Mouse (Mus musculus) forebrain, embryonic 13.5 days (tissue): ENCODE measurements around the gene Cbr2. TPM values are rescaled to one million over a fixed set of nuclear protein-coding genes. Genes with fewer than 3 reads are reported as not detected.

Source experiments
- ATAC-seq: fragments of 200-750 bp; cut with Nextera tagmentation; 2 replicates; pipeline ENCODE4 v1.8.0; 2017
- H3K27ac ChIP-seq: fragments of 300-500 bp; sonication (generic); 2 replicates; pipeline ENCODE4 v1.5.1; 2015; ENCODE audit warnings: inconsistent platforms, mild to moderate bottlenecking, moderate library complexity
- H3K27me3 ChIP-seq: fragments of 300-500 bp; sonication (generic); 2 replicates; pipeline ENCODE4 v1.6.1; 2015; ENCODE audit warnings: mild to moderate bottlenecking, inconsistent platforms
- H3K36me3 ChIP-seq: fragments of 300-500 bp; sonication (generic); 2 replicates; pipeline ENCODE4 v1.6.1; 2015; ENCODE audit warnings: mild to moderate bottlenecking, inconsistent platforms; ENCODE audit not compliant: poor library complexity, severe bottlenecking
- H3K4me1 ChIP-seq: fragments of 300-500 bp; sonication (generic); 2 replicates; pipeline ENCODE4 v1.6.1; 2015; ENCODE audit warnings: inconsistent platforms
- H3K4me2 ChIP-seq: fragments of 300-500 bp; sonication (generic); 2 replicates; pipeline ENCODE4 v1.6.1; 2015; ENCODE audit warnings: inconsistent platforms, mild to moderate bottlenecking, moderate library complexity
- H3K4me3 ChIP-seq: fragments of 300-500 bp; sonication (generic); 2 replicates; pipeline ENCODE4 v1.5.1; 2015; ENCODE audit warnings: mild to moderate bottlenecking, inconsistent platforms
- H3K9ac ChIP-seq: fragments of 300-500 bp; sonication (generic); 2 replicates; pipeline ENCODE4 v1.6.1; 2015; ENCODE audit warnings: mild to moderate bottlenecking, inconsistent platforms
- H3K9me3 ChIP-seq: fragments of 300-500 bp; sonication (generic); replicated peaks from 2 replicates; pipeline ENCODE4 v1.6.1; 2016; ENCODE audit warnings: inconsistent platforms
- WGBS: fragments of 180-500 bp; shearing (Covaris S2); methylation state at CpG from one replicate; pipeline ENCODE4 v1.1.7; 2015; 5-methylcytosine and 5-hydroxymethylcytosine counted together
- polyA plus RNA-seq: library from polyadenylated mRNA; unstranded; fragments of >200 nt; fragmentation: Nextera tagmentation; extraction: Ambion mirVana; gene quantifications from 2 replicates; pipeline ENCODE4 v1.2.1, GENCODE M21; 2015

Gene Cbr2
- polyA plus RNA-seq, 1 experiment from 2014 or later, result not detected

DNA sequence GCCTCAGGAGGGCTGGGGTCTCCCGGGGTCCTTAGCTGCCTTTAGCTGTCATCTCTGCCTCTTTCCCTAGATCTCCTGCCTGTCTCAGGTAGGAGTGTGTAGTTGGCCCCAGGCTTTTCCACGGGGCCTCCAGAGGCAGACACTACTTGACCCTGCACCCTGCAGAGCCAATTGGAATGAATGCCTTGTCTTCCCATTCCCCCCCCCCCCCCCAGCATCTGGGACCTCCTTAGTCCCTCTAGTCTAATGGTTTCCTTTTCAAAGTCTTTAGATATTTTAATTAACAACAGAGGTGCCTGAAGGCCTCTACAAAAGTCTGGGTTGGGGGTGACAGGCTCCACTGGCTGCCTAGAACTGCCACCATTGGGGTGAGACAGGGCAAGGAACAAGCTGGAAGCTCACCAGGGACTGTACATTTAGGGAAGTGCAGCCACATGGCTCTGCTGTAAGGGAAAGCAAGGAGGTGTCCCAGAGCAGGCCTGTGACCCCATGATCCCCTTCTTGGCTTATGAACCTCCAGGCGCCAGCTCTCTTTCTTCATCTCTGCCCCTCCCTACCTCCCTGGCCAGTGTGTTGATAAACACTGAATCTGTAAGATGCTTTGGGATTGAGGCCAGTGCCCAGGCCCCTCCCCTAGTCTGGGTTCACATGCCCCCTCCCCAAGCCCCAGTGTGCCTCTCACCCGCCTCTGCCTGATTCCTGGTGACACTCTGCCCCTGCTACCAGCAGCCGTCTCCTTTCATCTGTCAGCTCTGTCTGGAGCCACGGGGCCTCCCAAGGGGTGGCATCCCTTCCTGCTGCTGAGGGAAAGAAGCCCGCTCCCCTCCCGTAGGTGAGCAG is 27.2 kb downstream of the Cbr2 start:
- WGBS, result 24% methylated on average over 8 of the region's 8 CpGs
- no peak for ATAC-seq
- no peak overlapping the region for H3K4me2 ChIP-seq

GRCm38 (mm10) chr11:120703696-120704454 is 28.0 kb downstream of the Cbr2 start:
- Histone ChIP-seq H3K4me2 (no peak overlapping the region), H3K4me1 (peaks cover 35% of the 10 kb centered on the region), H3K27ac (peak overlapping the region; percentile 7; the same call in 1 of the 2 replicates), H3K36me3 (peaks cover 64% of the 10 kb centered on the region), H3K9me3 (no peaks in the 10 kb centered on the region), H3K27me3 (no peaks in the 10 kb centered on the region), H3K9ac (peak overlapping the region; percentile 45), H3K4me3 (no peak overlapping the region)
- 42% methylated on average over 15 of the region's 15 CpGs for WGBS
- no peak for ATAC-seq

More for the DNA sequence above, 27.2 kb downstream of the Cbr2 start:
- peaks cover 64% of the 10 kb centered on the region for H3K36me3 ChIP-seq
- no peak overlapping the region for H3K4me3 ChIP-seq
- H3K9ac ChIP-seq, result peak overlapping the region; percentile 45
- H3K4me1 ChIP-seq, result peaks cover 35% of the 10 kb centered on the region
- no peaks in the 10 kb centered on the region for H3K9me3 ChIP-seq
- H3K27ac ChIP-seq, result peak overlapping the region; percentile 16; the same call in 1 of the 2 replicates
- no peaks in the 10 kb centered on the region for H3K27me3 ChIP-seq

DNA sequence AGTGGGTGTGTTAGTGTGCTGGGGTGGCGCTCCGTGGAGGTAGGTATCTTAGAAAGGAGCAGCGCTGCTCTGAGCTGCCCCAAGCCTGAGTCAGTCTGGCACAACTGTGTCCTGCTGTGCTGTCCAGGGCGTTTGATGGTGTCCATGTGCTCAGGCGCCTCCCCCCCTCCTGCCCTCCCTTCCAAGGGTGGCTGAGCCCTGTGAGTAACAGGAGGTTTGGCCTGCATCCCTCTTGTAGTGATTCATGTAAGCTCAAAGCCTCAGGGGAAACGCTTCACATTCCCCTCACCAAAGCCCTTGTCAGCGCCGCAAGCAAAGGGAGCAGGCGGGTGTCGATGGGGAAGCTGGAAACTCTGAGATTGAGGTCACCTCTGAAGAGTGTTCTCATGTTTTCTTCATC is 34.2 kb downstream of the Cbr2 start:
- H3K27me3 ChIP-seq, result no peaks in the 10 kb centered on the region
- H3K4me1 ChIP-seq, result peaks cover 13% of the 10 kb centered on the region
- no peak overlapping the region for H3K4me2 ChIP-seq
- H3K36me3 ChIP-seq, result peaks cover 90% of the 10 kb centered on the region
- H3K4me3 ChIP-seq, result no peak overlapping the region
- H3K27ac ChIP-seq, result no peak overlapping the region; the same call in 1 of the 2 replicates
- ATAC-seq, result no peak
- H3K9me3 ChIP-seq, result 0 out of 2 replicates have a peak, but pooled peaks cover 3% of the 10 kb centered on the region
- H3K9ac ChIP-seq, result no peak overlapping the region
- WGBS, result 73% methylated on average over 10 of the region's 10 CpGs

DNA sequence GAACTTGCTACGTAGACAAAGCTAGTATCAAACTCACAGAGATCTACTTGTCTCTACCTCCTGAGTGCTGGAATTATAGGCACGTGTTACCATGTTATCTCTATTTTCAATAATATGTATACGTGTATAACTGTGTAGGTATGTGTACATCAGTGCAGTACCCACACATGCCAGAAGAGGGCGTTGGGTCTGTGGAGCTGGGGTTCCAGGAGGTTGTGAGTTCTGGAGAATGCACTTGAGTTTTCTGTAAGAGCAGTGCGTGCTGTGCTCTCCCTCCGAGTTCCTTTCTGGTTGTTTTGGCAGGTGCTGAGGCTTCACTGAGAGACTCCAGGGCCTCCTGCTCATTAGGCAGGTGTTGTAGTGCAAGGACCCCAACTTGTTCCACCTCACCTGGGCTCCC is 35.3 kb downstream of the Cbr2 start:
- peaks cover 13% of the 10 kb centered on the region for H3K4me1 ChIP-seq
- ATAC-seq, result no peak
- WGBS, result 92% methylated on average over 6 of the region's 6 CpGs
- H3K9ac ChIP-seq, result no peak overlapping the region
- H3K4me2 ChIP-seq, result no peak overlapping the region
- H3K27ac ChIP-seq, result no peak overlapping the region
- no peak overlapping the region for H3K4me3 ChIP-seq
- H3K9me3 ChIP-seq, result 0 out of 2 replicates have a peak, but pooled peaks cover 3% of the 10 kb centered on the region
- H3K36me3 ChIP-seq, result peaks cover 83% of the 10 kb centered on the region
- H3K27me3 ChIP-seq, result no peaks in the 10 kb centered on the region

GRCm38 (mm10) chr11:120695641-120696040 is 36.3 kb downstream of the Cbr2 start:
- Histone ChIP-seq H3K4me2 (no peak overlapping the region), H3K27ac (no peak overlapping the region; the same call in 1 of the 2 replicates), H3K36me3 (peaks cover 76% of the 10 kb centered on the region), H3K9ac (no peak overlapping the region; the same call in 1 of the 2 replicates), H3K9me3 (0 out of 2 replicates have a peak, but pooled peaks cover 3% of the 10 kb centered on the region), H3K4me3 (no peak overlapping the region), H3K27me3 (no peaks in the 10 kb centered on the region), H3K4me1 (peaks cover 13% of the 10 kb centered on the region)
- ATAC-seq, result no peak
- WGBS, result 51% methylated on average over 12 of the region's 12 CpGs

GRCm38 (mm10) chr11:120695184-120695583 is 36.7 kb downstream of the Cbr2 start:
- Histone ChIP-seq H3K4me3 (no peak overlapping the region), H3K27me3 (no peaks in the 10 kb centered on the region), H3K36me3 (peaks cover 77% of the 10 kb centered on the region), H3K4me2 (no peak overlapping the region), H3K9ac (no peak overlapping the region), H3K27ac (peak overlapping the region; percentile 25; the same call in 1 of the 2 replicates), H3K9me3 (0 out of 2 replicates have a peak, but pooled peaks cover 3% of the 10 kb centered on the region), H3K4me1 (peaks cover 13% of the 10 kb centered on the region)
- 41% methylated on average over 4 of the region's 4 CpGs for WGBS
- ATAC-seq, result 0 out of 2 replicates have a peak, but pooled peaks have one; percentile 33

- WGBS, result 76% methylated on average over 3 of the region's 3 CpGs
- H3K4me3 ChIP-seq, result no peak overlapping the region
- H3K36me3 ChIP-seq, result peaks cover 77% of the 10 kb centered on the region
- H3K4me2 ChIP-seq, result no peak overlapping the region
- H3K4me1 ChIP-seq, result peaks cover 13% of the 10 kb centered on the region
- 0 out of 2 replicates have a peak, but pooled peaks cover 3% of the 10 kb centered on the region for H3K9me3 ChIP-seq
- ATAC-seq, result no peak
- H3K27me3 ChIP-seq, result no peaks in the 10 kb centered on the region
- no peak overlapping the region for H3K9ac ChIP-seq
- no peak overlapping the region for H3K27ac ChIP-seq
These were observed 38.5 kb downstream of the Cbr2 start for GRCm38 (mm10) chr11:120693461-120693860.

DNA sequence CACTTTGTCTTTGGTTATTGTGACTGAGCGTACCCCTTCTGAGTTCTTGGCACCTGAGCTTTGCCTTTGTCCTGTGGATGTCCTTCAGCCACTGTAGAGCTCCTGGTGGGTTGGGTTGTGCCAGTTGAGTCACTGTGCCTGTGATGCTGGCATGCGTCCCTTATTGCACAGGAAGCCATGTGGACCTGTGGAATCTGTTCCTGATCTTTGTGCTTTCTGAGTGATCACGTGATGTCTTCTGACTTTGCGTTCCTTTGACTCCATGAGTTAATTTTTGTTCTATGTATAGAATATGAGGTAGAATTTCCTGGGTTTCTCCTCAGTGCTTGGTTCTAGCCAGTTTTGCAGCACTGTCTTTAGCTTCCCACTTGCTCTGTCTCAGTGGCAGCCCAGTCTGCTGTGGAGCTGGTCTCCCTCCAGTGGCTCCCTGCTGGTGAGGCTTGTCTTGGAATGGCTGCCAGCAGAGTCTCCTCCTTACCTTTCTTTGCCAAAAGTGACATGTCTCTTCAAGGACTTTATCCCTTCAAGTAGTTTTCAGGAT is 39.4 kb downstream of the Cbr2 start:
- Histone ChIP-seq H3K9ac (no peak overlapping the region), H3K4me2 (no peak overlapping the region), H3K4me1 (peaks cover 13% of the 10 kb centered on the region), H3K9me3 (0 out of 2 replicates have a peak, but pooled peaks cover 3% of the 10 kb centered on the region), H3K27me3 (no peaks in the 10 kb centered on the region), H3K4me3 (no peak overlapping the region), H3K36me3 (peaks cover 77% of the 10 kb centered on the region), H3K27ac (no peak overlapping the region)
- WGBS, result 91% methylated on average over 4 of the region's 4 CpGs
- ATAC-seq, result no peak

DNA sequence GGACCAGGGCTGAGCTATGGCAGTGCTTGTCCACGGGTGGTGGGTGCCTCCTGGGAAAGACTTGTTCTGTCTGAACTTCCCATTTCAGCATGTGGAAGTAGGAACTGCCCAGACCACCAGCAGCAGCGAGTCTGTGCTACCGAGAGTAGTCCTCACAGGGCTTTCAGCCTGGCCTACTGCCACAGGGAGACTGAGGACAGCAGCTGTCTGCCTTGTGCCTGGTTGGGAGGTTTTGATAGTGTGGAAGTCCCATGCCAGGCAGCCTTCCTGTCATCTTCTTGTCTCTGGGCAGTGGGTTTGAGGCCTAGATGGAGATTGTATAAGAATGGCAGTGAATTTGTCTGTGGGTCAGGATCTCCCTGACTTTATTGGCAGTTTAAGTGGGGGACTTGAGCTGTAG is 42.5 kb downstream of the Cbr2 start:
- Histone ChIP-seq H3K9me3 (no peaks in the 10 kb centered on the region), H3K4me1 (no peaks in the 10 kb centered on the region), H3K27me3 (no peaks in the 10 kb centered on the region), H3K36me3 (peaks cover 67% of the 10 kb centered on the region), H3K4me2 (no peak overlapping the region), H3K27ac (no peak overlapping the region), H3K4me3 (no peak overlapping the region), H3K9ac (no peak overlapping the region)
- ATAC-seq, result no peak
- WGBS, result 89% methylated on average over 3 of the region's 3 CpGs

DNA sequence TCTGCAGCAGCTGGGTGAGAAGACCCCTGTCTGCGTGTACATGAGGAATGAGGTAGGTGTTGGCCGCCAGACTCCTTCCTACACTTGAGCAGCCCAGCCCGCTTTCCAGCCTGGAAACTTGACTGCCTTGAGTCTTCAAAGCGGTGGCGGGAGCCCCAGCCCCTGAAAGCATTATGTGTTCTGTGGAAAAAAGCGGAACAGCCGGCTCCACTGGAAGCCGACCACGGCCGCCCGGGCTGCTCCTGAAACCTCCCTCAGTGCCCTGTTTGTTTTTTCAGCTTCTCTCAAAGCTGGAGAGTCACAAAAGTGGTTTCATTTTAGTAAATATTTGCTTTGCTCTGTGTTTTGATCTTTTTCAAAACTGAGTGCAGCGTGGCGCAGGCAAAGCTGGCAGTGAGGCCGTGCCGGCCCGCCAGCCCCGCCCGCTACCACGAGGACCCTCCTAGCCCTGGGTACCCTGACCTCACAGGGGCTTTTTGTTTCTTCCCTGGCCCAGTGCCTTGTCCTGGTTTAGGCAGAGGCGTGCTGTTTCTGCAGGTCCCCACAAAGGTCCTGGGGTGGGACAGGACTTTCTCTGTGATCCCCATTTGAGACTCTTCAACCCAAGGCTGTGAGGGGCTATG is 45.2 kb downstream of the Cbr2 start:
- Histone ChIP-seq H3K9ac (no peak overlapping the region), H3K36me3 (peaks cover 59% of the 10 kb centered on the region), H3K4me3 (no peak overlapping the region), H3K27ac (no peak overlapping the region), H3K4me1 (no peaks in the 10 kb centered on the region), H3K27me3 (no peaks in the 10 kb centered on the region), H3K9me3 (no peaks in the 10 kb centered on the region), H3K4me2 (no peak overlapping the region)
- ATAC-seq, result no peak
- 86% methylated on average over 20 of the region's 20 CpGs for WGBS

DNA sequence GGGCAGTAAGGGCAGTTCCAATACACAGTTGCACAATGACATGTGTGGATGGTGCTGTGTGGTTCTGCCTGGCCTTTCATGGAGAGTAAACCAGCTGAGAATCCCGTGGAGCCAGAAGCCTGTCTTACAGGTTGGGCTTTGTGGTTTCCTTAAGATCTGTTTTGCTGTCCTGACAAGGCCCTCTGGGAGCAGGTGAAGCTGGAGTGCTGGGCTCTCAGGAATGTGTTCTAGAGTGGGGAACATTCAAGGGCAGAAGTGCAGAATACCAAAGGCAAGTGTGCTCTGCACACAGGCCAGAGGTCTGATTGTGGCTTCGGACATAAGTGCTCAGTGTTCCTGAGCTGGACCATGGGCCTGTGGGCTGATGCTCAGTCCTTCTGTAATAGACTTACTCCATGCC is 47.3 kb downstream of the Cbr2 start:
- Histone ChIP-seq H3K4me2 (no peak overlapping the region), H3K9ac (no peak overlapping the region), H3K27me3 (no peaks in the 10 kb centered on the region), H3K4me3 (no peak overlapping the region), H3K36me3 (peaks cover 68% of the 10 kb centered on the region), H3K4me1 (no peaks in the 10 kb centered on the region), H3K27ac (no peak overlapping the region), H3K9me3 (no peaks in the 10 kb centered on the region)
- ATAC-seq, result no peak
- WGBS, result 90% methylated on average over 2 of the region's 2 CpGs
